Mouse (Mus musculus) cerebellum, adult 11 months (tissue): ENCODE data around the gene Atg13.

Experiments
- DNase-seq: peaks from one replicate; pipeline ENCODE4 v3.0.0; 2022

The Atg13 gene

GRCm38 (mm10) chr2:91689452-91689851 is 20.9 kb downstream of the Atg13 start:
- no peak for DNase-seq

DNA sequence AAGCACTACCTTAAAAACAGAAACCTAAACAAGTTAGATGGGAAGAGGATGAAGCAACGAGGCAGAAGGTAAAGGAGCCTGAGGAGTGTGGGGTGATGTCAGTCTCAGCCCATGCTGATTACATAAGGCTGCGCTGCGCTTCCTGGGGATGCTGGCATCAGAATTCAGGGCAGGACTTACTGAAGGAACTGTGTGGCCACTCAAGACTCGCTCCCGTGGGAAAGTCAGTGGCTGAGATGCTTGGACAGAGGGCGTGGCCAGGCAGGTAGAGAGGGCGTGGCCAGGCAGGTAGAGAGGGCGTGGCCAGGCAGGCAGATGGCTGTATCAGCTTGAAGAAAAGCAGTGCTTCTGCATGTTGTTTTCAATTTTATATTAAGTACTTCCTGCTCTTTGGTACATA is 26.5 kb downstream of the Atg13 start:
- DNase-seq: no peak

DNA sequence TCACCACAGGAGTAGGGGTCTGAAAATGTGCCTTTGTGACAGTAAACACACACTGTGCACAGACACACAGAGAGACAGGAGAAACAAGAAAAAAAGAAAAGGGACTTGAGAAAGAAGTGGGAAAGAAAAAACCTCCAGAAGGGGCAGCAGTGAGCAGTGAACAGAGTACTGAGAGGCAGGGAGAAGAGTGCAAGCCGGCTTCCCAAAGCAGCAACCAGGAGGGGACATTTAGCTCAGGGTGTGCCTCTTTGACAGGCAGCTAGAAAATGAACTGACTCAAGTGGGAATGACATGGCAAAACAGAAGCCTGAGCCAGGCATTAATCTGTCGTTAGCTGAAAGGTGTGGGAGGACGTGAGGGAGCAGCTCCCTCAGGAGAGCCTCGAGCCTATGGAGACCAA is 27.5 kb downstream of the Atg13 start:
- peak; percentile 23 for DNase-seq

- DNase-seq: no peak
Measured at GRCm38 (mm10) chr2:91676961-91677360, 33.4 kb downstream of the Atg13 start.

DNA sequence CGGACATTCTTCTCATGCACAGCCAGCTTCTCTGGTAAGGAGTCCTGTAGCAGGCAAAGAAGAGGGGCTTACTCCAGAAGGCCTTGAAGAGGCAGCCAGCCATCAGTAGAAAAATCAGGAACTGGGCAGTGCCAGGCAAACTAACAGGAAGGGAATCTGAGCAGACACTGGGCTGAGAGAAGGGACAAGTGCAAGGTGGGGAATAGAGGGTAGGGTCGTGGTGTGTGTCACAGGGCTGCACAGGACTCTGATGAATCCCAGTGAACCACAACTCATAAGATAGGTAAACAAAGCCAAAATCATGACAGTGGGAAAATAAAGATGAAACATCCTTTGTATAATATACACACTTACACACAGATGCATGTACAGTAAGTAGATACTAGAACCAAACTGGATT is 34.0 kb downstream of the Atg13 start:
- no peak for DNase-seq

- DNase-seq: no peak
Measured at GRCm38 (mm10) chr2:91674895-91675294, 35.5 kb downstream of the Atg13 start.

- DNase-seq: no peak
Measured at GRCm38 (mm10) chr2:91673587-91673986, 36.8 kb downstream of the Atg13 start.

- no peak for DNase-seq
Measured at GRCm38 (mm10) chr2:91670038-91670437, 40.3 kb downstream of the Atg13 start.

DNA sequence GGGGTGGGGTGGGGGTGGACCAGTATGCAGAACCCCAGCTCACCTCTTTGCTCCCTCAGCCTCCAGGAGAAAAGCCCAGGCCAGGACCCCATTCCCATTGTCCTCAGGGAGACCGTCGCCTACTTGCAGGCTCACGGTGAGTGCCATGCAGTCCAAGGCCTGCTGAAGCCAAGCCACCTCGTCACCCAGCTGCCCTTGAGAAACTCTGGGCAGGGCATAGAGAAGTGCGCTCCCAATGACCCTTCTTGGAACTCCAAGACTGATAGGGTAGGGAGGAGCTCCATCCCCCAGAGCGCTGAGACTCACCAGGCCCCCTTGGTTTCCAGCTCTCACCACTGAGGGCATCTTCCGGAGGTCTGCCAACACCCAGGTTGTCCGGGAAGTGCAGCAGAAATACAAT is 41.0 kb downstream of the Atg13 start:
- DNase-seq: no peak

- DNase-seq: no peak
Measured at GRCm38 (mm10) chr2:91667747-91668146, 42.6 kb downstream of the Atg13 start.

DNA sequence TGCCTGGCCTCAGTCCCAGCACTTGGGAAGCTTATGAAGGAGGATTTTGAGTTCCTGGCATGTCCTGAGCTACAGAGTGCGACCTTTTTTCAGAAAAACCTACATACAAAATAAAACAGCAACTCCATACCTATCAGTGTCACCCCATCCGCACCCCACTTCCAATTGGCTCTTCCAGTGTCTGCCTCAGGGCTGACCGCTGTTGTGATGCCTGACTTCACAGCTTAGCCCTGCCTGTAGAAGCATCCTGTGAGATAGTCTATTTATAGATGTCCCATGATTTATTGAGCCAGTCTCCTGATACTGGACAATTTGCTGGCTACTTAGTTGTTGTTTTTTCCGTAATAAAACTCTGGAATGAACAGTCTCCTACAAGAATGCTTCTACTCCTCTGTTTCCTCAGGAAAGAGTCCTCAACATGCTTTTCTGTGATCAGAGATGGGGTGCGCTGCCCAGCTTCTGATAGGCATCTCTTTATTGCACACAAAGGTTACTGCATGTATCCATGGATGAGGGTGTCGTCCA is 43.9 kb downstream of the Atg13 start:
- no peak for DNase-seq

GRCm38 (mm10) chr2:91664780-91665179 is 45.6 kb downstream of the Atg13 start:
- DNase-seq: no peak

DNA sequence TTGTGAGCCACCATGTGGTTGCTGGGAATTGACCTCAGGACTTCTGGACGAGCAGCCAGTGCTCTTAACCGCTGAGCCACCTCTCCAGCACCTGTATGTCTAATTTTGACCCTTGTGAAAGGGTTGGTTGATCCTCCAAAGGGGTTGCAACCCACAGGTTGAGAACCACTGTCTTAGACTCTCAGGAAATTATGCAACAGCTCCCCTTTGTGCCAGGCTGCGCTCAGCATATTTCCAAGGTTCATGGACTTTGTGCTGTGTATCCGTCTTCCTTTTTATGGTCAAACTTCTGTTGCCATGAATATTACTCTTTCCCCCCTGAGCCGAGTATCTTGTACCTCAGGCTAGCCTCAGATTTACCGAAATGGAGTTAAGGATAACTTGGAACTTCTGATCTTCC is 49.4 kb downstream of the Atg13 start:
- DNase-seq: no peak

DNA sequence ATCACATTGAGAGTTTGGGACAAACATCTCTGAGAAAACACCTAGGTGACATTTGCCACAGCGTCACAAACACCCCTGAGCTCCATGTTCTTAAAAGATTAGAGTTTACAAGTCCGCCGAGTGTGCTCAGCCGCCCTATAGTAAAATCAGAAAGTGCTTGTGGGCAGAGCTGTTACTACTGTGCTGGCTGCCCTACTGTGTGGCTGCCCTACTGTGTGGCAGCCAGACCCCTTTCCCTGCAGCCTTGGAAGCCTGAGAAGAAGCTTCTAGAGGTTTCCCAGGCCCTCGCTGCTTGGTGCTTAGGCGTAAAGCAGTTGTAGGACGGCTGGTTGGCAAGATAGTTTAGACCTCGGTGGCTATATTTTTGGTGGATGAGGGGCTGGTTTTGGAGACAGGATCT is 50.7 kb downstream of the Atg13 start:
- DNase-seq: no peak

DNA sequence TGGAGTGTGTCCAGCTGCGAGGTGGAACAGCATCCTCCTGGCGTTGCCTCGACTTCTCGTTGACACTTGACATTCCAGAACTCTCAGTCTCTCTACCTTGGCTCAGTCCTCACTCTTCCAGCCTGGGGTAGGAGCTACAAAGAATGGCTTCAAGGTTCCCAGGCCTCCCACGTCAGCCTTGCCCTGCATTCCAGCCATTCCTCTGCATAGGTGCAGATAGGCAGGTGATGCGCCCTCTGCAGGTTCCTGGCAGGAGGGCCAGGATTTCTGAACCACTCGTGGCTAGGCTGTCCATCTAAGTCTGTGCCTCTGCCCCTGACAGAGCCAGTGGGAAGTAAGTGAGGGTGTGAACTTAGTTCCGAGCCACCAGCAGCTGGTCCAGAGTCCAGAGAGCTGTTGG is 53.6 kb downstream of the Atg13 start:
- no peak for DNase-seq

GRCm38 (mm10) chr2:91655827-91656226 is 54.5 kb downstream of the Atg13 start:
- DNase-seq: no peak

DNA sequence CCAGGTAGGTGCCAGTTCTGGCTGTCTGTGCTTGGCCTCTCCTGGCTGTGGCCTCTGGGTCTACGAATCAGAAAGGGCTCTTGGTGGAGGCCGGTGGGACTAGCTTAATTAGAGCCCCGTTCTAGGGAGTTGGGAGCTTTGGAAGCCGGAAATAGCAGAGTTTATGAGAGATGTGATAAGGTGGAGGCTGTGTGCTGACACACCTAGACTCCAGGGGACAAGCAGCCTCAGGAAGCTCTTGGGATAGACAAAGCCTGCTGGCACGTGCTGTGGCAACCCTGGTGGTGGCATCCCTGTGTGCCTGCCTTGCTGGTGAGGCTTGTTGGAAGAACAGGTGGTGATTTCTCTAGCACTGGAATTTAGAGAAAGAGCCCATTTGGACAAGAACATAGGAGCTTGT is 55.0 kb downstream of the Atg13 start:
- no peak for DNase-seq

GRCm38 (mm10) chr2:91652863-91653262 is 57.5 kb downstream of the Atg13 start:
- DNase-seq: no peak

GRCm38 (mm10) chr2:91651458-91652258 is 58.7 kb downstream of the Atg13 start:
- no peak for DNase-seq

- DNase-seq: no peak
Measured at GRCm38 (mm10) chr2:91650360-91650995, 59.9 kb downstream of the Atg13 start.

GRCm38 (mm10) chr2:91649553-91650359 is 60.6 kb downstream of the Atg13 start, which contains the start of the genes Zfp408 and Arhgap1:
Gene Zfp408, minus strand, starts transcription at chr2:91649791.
Gene Arhgap1, plus strand, starts transcription at chr2:91649860.
- DNase-seq: peak; percentile 95

DNA sequence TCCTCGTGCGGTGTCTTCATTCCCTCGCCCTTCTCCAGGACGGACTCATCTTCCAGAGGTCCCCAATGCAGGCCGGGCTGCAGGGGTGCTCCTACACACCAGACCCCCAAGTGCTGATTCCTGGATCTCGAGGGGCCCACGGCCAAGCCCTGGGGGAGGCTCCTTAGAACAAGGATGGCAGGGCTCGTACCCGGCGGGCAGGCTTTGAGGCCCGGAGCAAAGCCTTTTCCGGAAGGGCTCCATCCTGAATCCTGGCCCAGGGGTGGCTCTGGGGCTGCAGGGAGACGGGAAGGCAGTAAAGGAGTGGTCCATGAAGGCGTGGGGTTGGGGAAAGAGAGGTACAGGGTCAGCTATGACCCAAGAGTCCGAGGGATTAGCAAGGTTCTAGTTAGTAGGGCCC is 61.2 kb downstream of the Atg13 start:
- peak; percentile 20 for DNase-seq

DNA sequence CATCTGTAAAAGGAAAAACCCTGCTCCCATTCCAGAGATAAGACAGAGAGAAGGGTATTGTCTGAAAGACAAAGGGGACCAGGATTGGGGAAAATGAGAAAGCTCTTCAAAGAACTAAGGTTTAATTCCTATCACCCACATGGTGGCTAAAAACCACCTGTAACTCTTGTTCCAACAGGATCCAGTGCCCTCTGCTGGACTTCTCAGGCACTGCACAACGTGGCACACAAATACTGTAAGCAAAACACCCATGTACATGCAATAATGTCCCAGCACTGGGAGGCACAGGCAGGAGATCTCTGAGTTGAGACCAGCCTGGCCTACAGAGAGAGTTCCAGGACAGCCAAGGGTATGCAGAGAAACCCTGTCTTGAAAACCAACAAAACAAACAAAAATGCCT is 63.6 kb downstream of the Atg13 start:
- peak; percentile 43 for DNase-seq
